Mouse (Mus musculus): ENCODE measurements around the gene 1700019D03Rik.
A peak's percentile ranks its signal among the peaks of the same experiment; 100 is the strongest.
"Not testable (repeated sequence)": the region's sequence is repeated elsewhere in the genome, so short reads cannot be mapped to it uniquely, and the experiment has no call there.

The 1700019D03Rik gene

DNA sequence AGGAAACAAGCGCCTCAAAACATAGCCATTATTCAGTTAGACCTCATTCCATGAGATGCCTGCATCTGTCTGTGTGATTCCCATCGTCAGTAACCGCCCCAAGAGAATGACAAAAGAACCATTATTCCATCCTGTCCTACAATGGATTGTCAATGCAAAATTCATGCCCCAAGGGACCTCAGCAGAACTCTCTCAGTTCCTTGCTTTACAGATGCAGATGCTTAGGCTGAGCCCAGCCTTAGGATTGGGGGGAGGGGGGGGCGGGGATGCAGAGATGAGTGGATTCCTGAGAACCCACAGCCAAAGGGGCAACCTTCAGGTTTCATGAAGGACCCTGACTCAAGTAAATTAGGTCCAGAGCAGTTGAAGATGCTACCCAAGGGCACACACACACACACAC is 66.4 kb downstream of the 1700019D03Rik start:
- DNase-seq, result no peak

DNA sequence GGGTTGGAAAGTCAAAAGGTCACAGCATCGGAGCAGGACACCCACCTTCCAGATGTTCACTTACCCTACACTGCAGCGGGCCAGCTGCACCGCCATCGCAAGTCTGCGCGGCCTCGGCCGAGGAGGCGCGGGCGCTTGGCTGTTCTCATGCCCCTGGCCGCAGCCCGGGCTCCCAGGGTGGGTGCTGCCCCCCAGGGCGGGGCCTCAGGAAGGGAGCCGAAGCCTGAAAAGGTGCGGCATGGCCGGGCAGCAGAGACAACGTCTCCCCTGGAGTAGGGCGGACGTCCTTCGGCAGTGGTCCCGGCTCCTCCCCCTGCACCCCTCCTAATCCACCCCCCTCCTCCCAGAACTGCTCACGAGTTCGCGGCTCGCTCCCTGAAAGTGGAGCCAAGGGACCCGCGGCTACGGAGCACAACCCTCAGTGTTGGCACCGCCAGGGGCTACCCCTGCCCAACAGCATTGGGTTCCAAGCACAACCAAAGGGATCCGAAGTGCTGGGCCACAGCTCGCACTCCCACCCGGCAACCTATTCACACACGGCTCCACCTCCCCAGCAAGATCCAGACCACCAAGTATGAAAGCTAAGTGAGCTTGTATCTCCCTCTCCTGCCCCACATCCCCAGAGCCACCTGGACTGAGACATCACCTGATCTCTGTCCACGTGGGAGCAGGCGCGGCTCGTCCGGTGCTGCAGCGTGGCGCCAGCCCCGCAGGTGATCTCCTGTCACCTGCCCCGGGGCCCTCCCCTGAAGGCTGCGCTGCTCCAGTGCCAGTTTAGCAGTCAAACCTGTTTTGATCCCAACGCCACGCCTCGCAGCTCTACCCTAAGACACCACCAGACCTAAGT is 67.2 kb downstream of the 1700019D03Rik start:
- DNase-seq, result peak; percentile 77

DNA sequence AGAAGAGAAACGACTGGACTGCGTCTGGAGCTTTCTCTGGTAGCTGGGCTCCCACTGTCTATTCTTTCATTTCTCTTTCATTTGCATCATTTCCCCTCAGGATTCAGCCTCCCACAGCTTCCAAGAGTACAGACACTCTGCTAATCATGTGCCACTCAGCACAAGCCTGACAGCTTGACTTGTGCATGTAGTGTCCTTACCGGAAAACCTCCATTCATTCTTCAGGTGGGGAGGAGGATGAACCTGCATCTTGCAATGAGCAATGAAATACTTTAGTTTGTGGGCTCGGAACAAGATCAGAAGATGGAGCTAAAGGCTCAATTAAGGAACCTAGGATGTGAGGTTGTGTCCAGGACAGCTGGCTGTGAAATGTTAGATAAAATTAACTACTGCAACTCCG is 67.8 kb downstream of the 1700019D03Rik start:
- DNase-seq, result peak; percentile 71

DNA sequence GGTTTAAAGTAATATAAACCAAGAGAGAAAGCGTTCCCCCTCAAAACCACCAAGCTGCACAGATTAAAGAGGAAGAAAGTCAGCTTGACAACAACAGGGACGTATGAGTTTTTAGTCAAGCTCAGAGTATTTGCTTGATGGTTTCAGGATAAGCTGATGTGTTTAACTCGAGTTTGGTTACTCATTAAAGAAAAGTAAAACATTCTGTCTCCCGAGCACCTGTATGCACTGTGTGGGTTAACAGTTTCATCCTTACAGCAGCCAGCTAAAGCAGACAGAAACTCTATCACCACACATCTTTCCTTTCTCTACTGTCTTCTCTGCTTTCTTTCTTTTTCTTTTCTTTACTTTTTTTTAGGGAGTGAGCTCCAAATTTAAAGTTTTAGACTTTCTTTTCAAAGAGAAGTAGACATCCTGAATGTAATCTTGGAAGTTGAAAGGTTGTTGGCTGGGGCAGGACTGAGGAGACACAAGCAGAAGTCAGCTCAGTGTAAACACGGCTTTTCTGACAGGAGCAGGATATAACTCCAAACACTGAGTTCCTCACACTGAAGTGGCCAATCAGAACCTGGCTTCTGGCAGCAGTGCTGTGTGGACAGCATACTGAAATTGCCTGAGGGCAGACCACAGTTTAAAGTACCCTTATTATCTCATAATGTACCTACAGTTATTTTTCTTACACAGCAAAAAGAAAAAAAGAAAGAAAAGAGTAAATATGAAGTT is 68.7 kb downstream of the 1700019D03Rik start:
- peak; percentile 51 for DNase-seq

DNA sequence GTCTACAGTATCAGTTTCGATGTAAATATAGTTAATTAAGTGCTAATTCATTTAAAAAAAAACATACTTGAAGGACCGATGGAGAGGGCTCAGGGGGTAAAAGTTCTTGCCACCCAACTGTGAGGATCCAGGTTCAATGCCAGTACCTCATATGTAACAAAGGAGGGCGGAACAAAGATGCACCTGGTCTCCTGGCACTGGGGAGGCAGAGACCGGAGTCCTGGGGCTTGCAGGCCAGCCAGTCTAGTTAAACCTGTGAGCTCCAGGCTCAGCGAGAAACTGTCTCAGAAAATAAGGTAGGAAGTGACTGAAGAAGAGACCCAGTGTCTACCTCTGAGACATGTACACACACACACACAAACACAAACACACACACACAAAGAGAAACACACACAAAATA is 72.1 kb downstream of the 1700019D03Rik start:
- peak; percentile 65 for DNase-seq

DNA sequence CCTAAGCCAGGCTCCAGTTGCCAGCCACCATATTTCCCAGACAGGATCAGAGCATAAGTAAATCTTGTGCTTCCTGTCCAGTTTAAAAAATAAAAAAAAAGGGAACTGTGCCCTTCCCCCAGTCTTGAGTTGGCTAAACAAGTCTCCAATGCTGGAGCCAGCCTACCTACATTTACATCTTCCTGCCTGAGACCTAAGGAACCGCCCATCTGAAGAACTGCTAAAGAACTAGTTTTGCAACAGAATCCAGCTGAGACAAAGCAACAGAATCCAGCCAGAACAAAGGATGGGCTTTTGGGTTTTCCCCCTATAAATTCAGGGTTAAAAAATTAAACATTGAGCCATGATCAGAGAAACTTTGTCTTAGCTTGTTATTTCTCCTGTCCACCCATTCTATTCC is 81.0 kb downstream of the 1700019D03Rik start:
- no peak for DNase-seq

DNA sequence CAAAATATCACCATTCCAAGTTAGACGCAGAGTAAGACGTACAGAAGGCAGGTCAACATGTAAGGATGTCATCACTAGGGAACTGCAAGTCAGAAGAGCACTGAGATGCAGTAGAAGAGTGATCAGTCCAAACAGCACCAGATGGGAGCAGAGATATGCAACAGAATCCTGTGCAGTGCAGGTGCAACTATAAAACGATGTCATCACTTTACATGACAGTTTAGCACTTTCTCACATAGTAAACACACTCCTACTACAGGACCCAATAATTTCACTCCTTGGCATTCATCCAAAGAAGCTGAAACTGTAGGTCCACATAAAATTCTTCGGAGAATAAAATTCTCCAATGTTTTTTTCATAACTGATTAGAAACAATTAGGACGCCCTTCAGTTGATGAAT is 85.5 kb downstream of the 1700019D03Rik start:
- no peak for DNase-seq

DNA sequence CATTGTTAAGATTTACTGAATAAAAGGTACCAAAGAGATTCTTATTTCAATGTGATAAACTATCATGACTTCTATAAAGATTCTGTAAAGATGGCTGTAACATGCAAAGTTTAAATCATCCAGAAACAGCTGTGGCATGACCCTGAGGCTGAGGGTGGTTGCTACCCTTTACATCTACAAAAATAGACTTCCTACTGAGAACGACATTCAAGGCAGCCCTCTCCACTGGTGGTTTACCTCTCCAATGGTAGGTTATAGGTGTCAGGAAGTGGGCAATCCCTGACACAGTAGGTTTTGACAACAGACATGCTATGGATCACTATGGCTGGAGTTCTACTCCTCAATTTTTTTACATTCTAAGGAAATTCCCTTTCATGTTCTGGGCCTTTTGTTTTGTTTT is 95.5 kb downstream of the 1700019D03Rik start:
- DNase-seq, result not testable (repeated sequence)

DNA sequence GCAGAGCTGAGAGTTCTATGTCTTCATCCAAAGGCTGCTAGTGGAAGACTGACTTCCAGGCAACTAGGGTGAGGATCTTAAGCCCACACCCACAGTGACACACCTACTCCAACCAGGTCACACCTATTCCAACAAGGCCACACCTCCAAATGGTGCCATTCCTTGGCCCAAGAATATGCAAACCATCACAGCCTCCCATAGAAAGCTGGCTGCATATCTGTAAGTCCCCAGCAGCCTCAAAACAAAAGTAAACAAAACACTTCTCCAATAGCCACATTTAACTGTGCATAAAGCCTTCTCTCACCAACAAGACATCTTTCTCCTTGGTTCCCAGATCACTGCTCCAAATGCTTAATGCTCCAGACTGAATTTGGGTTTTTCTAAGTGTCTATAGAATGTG is 101.1 kb downstream of the 1700019D03Rik start:
- DNase-seq, result not testable (repeated sequence)

DNA sequence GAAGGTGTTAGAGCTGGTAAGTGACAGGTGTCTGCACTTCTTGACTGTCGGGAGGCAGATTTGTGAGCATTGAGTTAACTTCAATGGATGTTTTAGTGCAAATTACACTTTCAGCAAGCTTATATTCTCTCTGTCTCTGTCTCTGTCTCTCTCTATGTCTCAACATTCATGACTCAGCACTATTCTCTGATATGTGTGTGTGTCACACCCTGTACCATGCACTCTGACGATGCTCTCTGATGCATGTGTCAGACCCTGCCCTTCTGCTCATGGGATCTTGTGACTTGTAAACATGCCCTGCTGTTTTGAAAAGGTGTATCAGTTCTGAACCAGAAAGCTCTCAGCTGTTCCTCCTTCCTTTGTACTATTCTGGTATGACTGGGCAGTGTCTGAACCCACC is 103.3 kb downstream of the 1700019D03Rik start:
- DNase-seq, result no peak

DNA sequence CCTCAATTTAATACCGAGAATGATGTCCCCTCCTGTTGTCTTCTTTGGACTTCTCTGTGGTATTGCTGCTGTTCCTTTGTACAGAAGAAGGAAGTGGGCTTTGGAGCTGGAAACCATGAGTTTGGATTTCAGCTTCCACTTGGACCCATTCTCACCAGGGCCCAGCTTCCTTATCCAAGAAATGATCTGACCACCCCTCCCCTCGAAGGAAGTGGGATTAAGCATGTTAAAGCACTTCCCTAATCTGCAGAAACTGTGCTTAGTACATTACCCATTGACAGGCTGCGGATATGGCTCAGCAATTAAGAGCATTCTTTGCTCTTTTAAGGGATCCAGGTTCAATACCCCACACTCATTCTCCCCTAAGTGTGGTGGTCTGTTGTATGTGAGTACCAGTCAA is 110.2 kb downstream of the 1700019D03Rik start:
- no peak for DNase-seq

DNA sequence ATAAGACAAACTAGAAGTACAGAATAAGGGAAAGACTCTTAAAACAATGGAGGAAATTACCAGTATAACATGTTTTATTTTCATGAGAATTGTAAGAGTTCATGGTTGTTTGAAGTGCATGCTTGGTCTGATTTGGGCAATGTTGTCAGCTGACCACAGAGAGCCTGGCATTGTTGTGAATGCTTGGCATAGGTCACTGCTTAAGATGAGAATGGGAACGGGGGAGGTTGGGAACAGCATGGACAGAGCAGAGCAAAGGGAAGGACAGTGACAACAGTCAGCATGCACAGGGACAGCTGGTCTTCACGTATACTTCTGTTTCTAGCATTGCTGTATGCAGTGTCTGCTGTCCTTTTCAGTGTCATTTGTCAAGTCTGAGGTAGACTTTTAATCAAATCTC is 135.8 kb downstream of the 1700019D03Rik start:
- no peak for DNase-seq

Measured in cerebellum, adult 9-10 months (tissue).